Mouse (Mus musculus) brain, embryonic 14.5 days (tissue): ENCODE data around the gene Wap.

ENCODE experiments used
- CTCF ChIP-seq: fragments of 200-500 bp; IDR thresholded peaks from 2 replicates; pipeline ENCODE4 v1.5.1; 2012; ENCODE audit warnings: inconsistent platforms, mild to moderate bottlenecking, moderate library complexity, borderline replicate concordance; ENCODE audit not compliant: insufficient read depth, insufficient read length; ENCODE audit errors: extremely low read depth
- POLR2A ChIP-seq: fragments of 200-500 bp; IDR thresholded peaks from 2 replicates; pipeline ENCODE4 v1.6.1; 2012; ENCODE audit warnings: mild to moderate bottlenecking, inconsistent platforms, borderline replicate concordance; ENCODE audit not compliant: poor library complexity, insufficient read depth, insufficient read length, severe bottlenecking; ENCODE audit errors: extremely low read depth

GRCm38 (mm10) chr11:6586660-6587059, 51.8 kb downstream of the Wap start:
- TF ChIP-seq CTCF (no peak), POLR2A (no peak)
